Mouse (Mus musculus): ENCODE data around the gene Sox4.

Sox4 gene

GRCm38 (mm10) chr13:28953581-28953991 is at the start of gene Sox4:
TSS of gene Sox4 (minus strand) at chr13:28953713.
- peak; percentile 93 for DNase-seq (ENCODE audit: low read depth)

GRCm38 (mm10) chr13:28991899-28992664 is 38.6 kb upstream of the Sox4 start:
- DNase-seq (ENCODE audit: low read depth), result no peak

- DNase-seq (ENCODE audit: low read depth), result no peak
Observed at GRCm38 (mm10) chr13:28988751-28989703, 35.5 kb upstream of the Sox4 start.

- no peak for DNase-seq (ENCODE audit: low read depth)
Observed at GRCm38 (mm10) chr13:28980681-28981080, 27.2 kb upstream of the Sox4 start.

GRCm38 (mm10) chr13:28975011-28975410 is 21.5 kb upstream of the Sox4 start:
- no peak for DNase-seq (ENCODE audit: low read depth)

GRCm38 (mm10) chr13:28974597-28974996 is 21.1 kb upstream of the Sox4 start:
- DNase-seq (ENCODE audit: low read depth), result no peak

GRCm38 (mm10) chr13:28960916-28961315 is 7.4 kb upstream of the Sox4 start:
- no peak for DNase-seq (ENCODE audit: low read depth)

GRCm38 (mm10) chr13:28959458-28959978 is 6.0 kb upstream of the Sox4 start:
- peak; percentile 80 for DNase-seq (ENCODE audit: low read depth)

- DNase-seq (ENCODE audit: low read depth), result no peak
Observed at GRCm38 (mm10) chr13:28959068-28959440, 5.5 kb upstream of the Sox4 start.

GRCm38 (mm10) chr13:28958211-28959067 is 4.9 kb upstream of the Sox4 start:
- DNase-seq (ENCODE audit: low read depth), result peak; percentile 72

GRCm38 (mm10) chr13:28957765-28958164 is 4.3 kb upstream of the Sox4 start:
- peak; percentile 89 for DNase-seq (ENCODE audit: low read depth)

GRCm38 (mm10) chr13:28952576-28953571 is 639 bp downstream of the Sox4 start:
- peak; percentile 73 for DNase-seq (ENCODE audit: low read depth)

GRCm38 (mm10) chr13:28951691-28952575 is 1.6 kb downstream of the Sox4 start:
- peak; percentile 53 for DNase-seq (ENCODE audit: low read depth)

GRCm38 (mm10) chr13:28950623-28951491 is 2.7 kb downstream of the Sox4 start:
- peak; percentile 45 for DNase-seq (ENCODE audit: low read depth)

GRCm38 (mm10) chr13:28950266-28950622 is 3.3 kb downstream of the Sox4 start:
- peak; percentile 60 for DNase-seq (ENCODE audit: low read depth)

- DNase-seq (ENCODE audit: low read depth), result peak; percentile 29
Observed at GRCm38 (mm10) chr13:28949279-28949915, 4.1 kb downstream of the Sox4 start.

GRCm38 (mm10) chr13:28948541-28948940 is 5.0 kb downstream of the Sox4 start:
- peak; percentile 29 for DNase-seq (ENCODE audit: low read depth)

All from naive thymus-derived CD4-positive, alpha-beta T cell, adult 2 months (primary cell).